8 mouse cellular contexts compared by ENCODE assay signal in the genomic region with DNA sequence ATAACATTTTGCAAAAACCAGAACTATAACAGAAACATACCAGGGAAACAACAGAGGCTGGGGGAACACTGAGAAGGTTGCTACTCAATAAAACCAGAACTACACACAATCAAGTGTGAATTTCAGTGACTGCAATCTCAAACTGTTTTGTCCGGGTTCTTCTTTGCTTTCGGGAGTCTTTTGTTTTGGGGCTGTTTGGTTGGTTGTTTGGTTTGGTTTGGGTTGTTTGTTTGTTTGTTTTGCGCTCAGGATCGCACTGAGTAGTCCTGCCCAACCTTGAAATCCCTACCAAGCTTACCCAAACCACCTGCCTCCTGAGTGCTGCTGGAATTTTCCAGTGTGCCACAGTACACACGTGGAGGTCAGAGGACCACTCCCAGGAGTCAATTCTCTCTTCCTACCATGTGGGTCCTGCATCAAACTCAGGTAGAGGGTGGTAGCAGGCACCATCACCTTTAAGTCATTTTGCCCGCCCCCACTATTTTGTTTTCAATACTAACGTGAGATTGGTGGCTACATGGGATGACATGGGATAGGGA. TPM values are rescaled to one million over a fixed set of nuclear protein-coding genes. Genes with fewer than 3 reads are reported as not detected.
DNase-seq lines count a peak whose midpoint lies in the region; ATAC-seq and TF ChIP-seq lines count a peak whose summit lies in the region.

No protein-coding gene starts in this region.

- WGBS in liver, embryonic 11.5 days: 48% methylated on average over 7 of the region's 7 CpGs
- 38% methylated on average over 7 of the region's 7 CpGs for WGBS in stomach, postnatal 0 days

- H3K9me3 ChIP-seq in liver, embryonic 11.5 days (ENCODE audit: control insufficient read depth, low read length): no peaks in the 10 kb centered on the region
- H3K9me3 ChIP-seq in stomach, postnatal 0 days (ENCODE audit: control insufficient read depth, low read length): no peaks in the 10 kb centered on the region

- no peak for ATAC-seq in liver, embryonic 11.5 days (replicated peaks; ENCODE audit: low FRiP score)
- ATAC-seq in stomach, postnatal 0 days (ENCODE audit: low FRiP score, low TSS enrichment): no peak

- peak overlapping the region; percentile 23; the same call in 1 of the 2 replicates for H3K27ac ChIP-seq in testis, adult 2 months (ENCODE audit: control insufficient read depth, insufficient read depth, low read depth, low read length)
- H3K27ac ChIP-seq in liver, embryonic 11.5 days (ENCODE audit: low read depth, low read length): peak overlapping the region; percentile 34; the same call in 1 of the 2 replicates
- H3K27ac ChIP-seq in stomach, postnatal 0 days (replicated peaks): no peak overlapping the region

- no peak for TF ChIP-seq POLR2A in testis, adult 2 months (IDR thresholded peaks at IDR 0.05; ENCODE audit: control insufficient read depth, low read depth, low read length)

- H3K4me3 ChIP-seq in testis, adult 2 months (ENCODE audit: control insufficient read depth, low read depth, low read length): no peak overlapping the region; the same call in 1 of the 2 replicates
- peak overlapping the region; percentile 52 for H3K4me3 ChIP-seq in liver, embryonic 11.5 days (ENCODE audit: low read depth, low read length)
- H3K4me3 ChIP-seq in stomach, postnatal 0 days (ENCODE audit: low read depth, low read length): peak overlapping the region; percentile 13; the same call in 1 of the 2 replicates

- peak overlapping the region; percentile 58 for H3K9ac ChIP-seq in liver, embryonic 11.5 days (ENCODE audit: low read depth, low read length)
- peak overlapping the region; percentile 41 for H3K9ac ChIP-seq in stomach, postnatal 0 days (ENCODE audit: low read length)

- TF ChIP-seq CTCF in testis, adult 2 months (IDR thresholded peaks at IDR 0.05; ENCODE audit: control insufficient read depth, insufficient read depth, insufficient replicate concordance, low read depth, low read length): no peak
- TF ChIP-seq CTCF in stomach, postnatal 0 days (IDR thresholded peaks at IDR 0.05; ENCODE audit: low read depth): no peak

- peak; percentile 31 for DNase-seq in cerebellum, adult 9-11 months
- DNase-seq in cerebellum, postnatal 4 days (ENCODE audit: low spot score in 2 of 2): no peak
- DNase-seq in testis, postnatal 14 days (ENCODE audit: low spot score): no peak
- DNase-seq in liver, embryonic 11.5 days (ENCODE audit: low spot score): no peak
- DNase-seq in stomach, postnatal 0 days (ENCODE audit: low spot score): no peak
- no peak for DNase-seq in layer of hippocampus, adult 11-12 months (ENCODE audit: low spot score)
- no peak for DNase-seq in urinary bladder, adult 2 months (ENCODE audit: low spot score)

- H3K36me3 ChIP-seq in testis, adult 2 months (ENCODE audit: control insufficient read depth, insufficient read depth, low read length): no peaks in the 10 kb centered on the region
- H3K36me3 ChIP-seq in liver, embryonic 11.5 days (ENCODE audit: control insufficient read depth, insufficient read depth, low read length): peaks cover 11% of the 10 kb centered on the region
- H3K36me3 ChIP-seq in stomach, postnatal 0 days (ENCODE audit: control insufficient read depth, insufficient read depth, low read length): peaks cover 4% of the 10 kb centered on the region; the same call in 1 of the 2 replicates

- peaks cover 2% of the 10 kb centered on the region for H3K4me1 ChIP-seq in testis, adult 2 months (ENCODE audit: control insufficient read depth, insufficient read depth, low read length)
- H3K4me1 ChIP-seq in liver, embryonic 11.5 days (replicated peaks; ENCODE audit: control insufficient read depth, insufficient read depth, low read length): no peaks in the 10 kb centered on the region; the same call in 1 of the 2 replicates
- H3K4me1 ChIP-seq in stomach, postnatal 0 days (replicated peaks; ENCODE audit: control insufficient read depth, insufficient read depth): no peaks in the 10 kb centered on the region

- H3K4me2 ChIP-seq in liver, embryonic 11.5 days: peak overlapping the region; percentile 78
- H3K4me2 ChIP-seq in stomach, postnatal 0 days (replicated peaks; ENCODE audit: low read depth): peak overlapping the region; percentile 39

- no peak for TF ChIP-seq EP300 in stomach, postnatal 0 days (optimal IDR thresholded peaks at IDR 0.05)

- H3K27me3 ChIP-seq in testis, adult 2 months (ENCODE audit: control insufficient read depth, insufficient read depth, low read length): no peaks in the 10 kb centered on the region
- no peaks in the 10 kb centered on the region for H3K27me3 ChIP-seq in liver, embryonic 11.5 days (replicated peaks; ENCODE audit: control insufficient read depth, insufficient read depth, low read length)
- H3K27me3 ChIP-seq in stomach, postnatal 0 days (ENCODE audit: control insufficient read depth, insufficient read depth, low read length): no peaks in the 10 kb centered on the region

RNA-seq across cellular contexts. Expression of gene Srl, which starts 0.7 kb away (rescaled TPM):
- polyA plus RNA-seq in testis, adult 2 months (2012; rRNA removed): 2.2 and 6.1 TPM in 2 replicates
- 8.7 and 8.8 TPM in 2 replicates for polyA plus RNA-seq in liver, embryonic 11.5 days (2014; fragmentation: Nextera tagmentation; extraction: Ambion mirVana)
- polyA plus RNA-seq in stomach, postnatal 0 days (2015; fragmentation: Nextera tagmentation; extraction: Ambion mirVana): 2.8 and 3.1 TPM in 2 replicates
- 18.8 and 25.7 TPM in 2 replicates for polyA plus RNA-seq in urinary bladder, adult 2 months (2012; rRNA removed)

RNA-seq across cellular contexts. Expression of gene Tfap4, which starts 17.3 kb away (rescaled TPM):
- 1.9 TPM in 2 replicates for polyA plus RNA-seq in testis, adult 2 months (2012; rRNA removed)
- 23.3 and 25.1 TPM in 2 replicates for polyA plus RNA-seq in liver, embryonic 11.5 days (2014; fragmentation: Nextera tagmentation; extraction: Ambion mirVana)
- 8.9 and 10.6 TPM in 2 replicates for polyA plus RNA-seq in stomach, postnatal 0 days (2015; fragmentation: Nextera tagmentation; extraction: Ambion mirVana)
- polyA plus RNA-seq in urinary bladder, adult 2 months (2012; rRNA removed): 8.4 and 9.3 TPM in 2 replicates

RNA-seq across cellular contexts. Expression of gene Glis2, which starts 52.2 kb away (rescaled TPM):
- 3.7 and 4.2 TPM in 2 replicates for polyA plus RNA-seq in testis, adult 2 months (2012; rRNA removed)
- polyA plus RNA-seq in liver, embryonic 11.5 days (2014; fragmentation: Nextera tagmentation; extraction: Ambion mirVana): 10.8 and 11.7 TPM in 2 replicates
- polyA plus RNA-seq in stomach, postnatal 0 days (2015; fragmentation: Nextera tagmentation; extraction: Ambion mirVana): 11.6 and 11.7 TPM in 2 replicates
- polyA plus RNA-seq in urinary bladder, adult 2 months (2012; rRNA removed): 40.3 and 43.3 TPM in 2 replicates
